ENCODE assay signal across 16 mouse cellular contexts in the genomic region with DNA sequence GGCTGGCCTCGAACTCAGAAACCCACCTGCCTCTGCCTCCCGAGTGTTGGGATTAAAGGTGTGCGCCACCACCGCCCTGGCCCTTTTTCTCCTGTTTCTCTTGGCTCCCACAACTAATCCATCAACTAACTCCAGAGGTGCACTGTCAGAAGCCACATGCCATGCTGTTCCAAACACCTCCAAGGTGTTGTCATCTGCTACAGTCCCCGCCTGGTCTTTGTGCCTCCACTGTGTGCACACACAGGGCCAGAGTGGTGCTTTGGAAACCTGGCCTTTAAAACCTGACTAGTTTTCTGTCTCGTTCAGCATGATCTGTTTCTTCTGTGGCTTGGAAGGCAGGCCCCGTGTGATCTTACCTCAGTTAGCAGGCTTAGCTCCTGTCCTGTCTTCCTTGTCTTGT.
"Had no signal": no experiment of that assay in that cellular context is flagged by ENCODE, and none has a peak within 500 bp of the region (broad histone marks: within the 10 kb centered on the region; RNA-seq: fewer than 3 reads in every experiment).

No protein-coding gene starts in this region.

- H3K4me3 ChIP-seq: lung, embryonic 15.5 days; megakaryocyte, embryonic 14.5 days; midbrain, embryonic 13.5 days; midbrain, embryonic 15.5 days; neural tube, embryonic 12.5 days; stomach, embryonic 15.5 days had no signal

- H3K27me3 ChIP-seq: lung, embryonic 15.5 days; megakaryocyte, embryonic 14.5 days; midbrain, embryonic 13.5 days; midbrain, embryonic 15.5 days; neural tube, embryonic 12.5 days; stomach, embryonic 15.5 days had no signal

- H3K9me3 ChIP-seq: lung, embryonic 15.5 days; megakaryocyte, embryonic 14.5 days; midbrain, embryonic 13.5 days; midbrain, embryonic 15.5 days; neural tube, embryonic 12.5 days; stomach, embryonic 15.5 days had no signal

- DNase-seq: lung, postnatal 14 days; lung, postnatal 36 days; right cerebral cortex, postnatal 14 days; thymus, adult 2 months; thymus, postnatal 25 days; thymus, postnatal 4 days had no signal

- ATAC-seq: lung, postnatal 0 days; midbrain, embryonic 13.5 days; midbrain, embryonic 15.5 days had no signal

- H3K4me2 ChIP-seq: lung, embryonic 15.5 days; midbrain, embryonic 11.5 days; midbrain, embryonic 13.5 days; midbrain, embryonic 15.5 days; neural tube, embryonic 12.5 days; stomach, embryonic 15.5 days had no signal

- H3K27ac ChIP-seq: lung, embryonic 15.5 days; macrophage; midbrain, embryonic 13.5 days; midbrain, embryonic 15.5 days; neural tube, embryonic 12.5 days; stomach, embryonic 15.5 days; stomach, postnatal 0 days had no signal

- H3K9ac ChIP-seq: lung, embryonic 15.5 days; midbrain, embryonic 13.5 days; midbrain, embryonic 15.5 days; neural tube, embryonic 12.5 days; stomach, embryonic 15.5 days had no signal

- H3K4me1 ChIP-seq: lung, embryonic 15.5 days; midbrain, embryonic 13.5 days; midbrain, embryonic 15.5 days; neural tube, embryonic 12.5 days; stomach, embryonic 15.5 days had no signal
